Mouse (Mus musculus) inflammation-experienced regulatory T-cells, adult 6 months (primary cell): ENCODE results near the gene Cnpy2. TPM values are rescaled to one million over a fixed set of nuclear protein-coding genes. Genes with fewer than 3 reads are reported as not detected.
"Not testable (repeated sequence)": the region's sequence is repeated elsewhere in the genome, so short reads cannot be mapped to it uniquely, and the experiment has no call there.

Experiments used
- ATAC-seq: one replicate; pipeline ENCODE4 v1.8.0; 2017
- polyA plus RNA-seq, 3 experiments: library from polyadenylated mRNA; unstranded; fragments of 100-300 nt; shearing (Covaris generic); gene quantifications; one replicate each; pipeline ENCODE4 v1.2.1; 2017

The Cnpy2 gene
- polyA plus RNA-seq: 100 to 1,000 TPM; 101 to 106 (median 102) TPM

- peak; percentile 78 for ATAC-seq
Measured at GRCm38 (mm10) chr10:128322141-128323108, at the start of gene Cnpy2. Cnpy2 (plus strand) TSS chr10:128322459.

GRCm38 (mm10) chr10:128272819-128273439, 49.3 kb upstream of the Cnpy2 start:
- ATAC-seq: not testable (repeated sequence)

DNA sequence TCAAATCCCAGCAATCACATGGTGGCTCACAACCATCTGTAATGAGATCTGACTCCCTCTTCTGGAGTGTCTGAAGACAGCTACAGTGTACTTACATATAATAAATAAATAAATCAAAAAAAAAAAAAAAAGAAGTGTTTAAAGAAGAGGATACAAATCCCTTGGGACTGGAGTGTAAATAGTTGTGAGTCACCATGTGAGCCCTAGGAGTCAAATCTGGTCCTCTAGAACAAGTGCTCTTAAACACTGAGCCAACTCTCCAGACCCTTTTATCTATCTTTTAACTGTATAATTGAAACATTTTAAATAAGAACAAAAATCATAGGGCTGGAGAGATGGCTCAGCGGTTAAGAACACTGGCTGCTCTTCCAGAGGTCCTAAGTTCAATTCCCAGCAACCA, 46.9 kb upstream of the Cnpy2 start:
- not testable (repeated sequence) for ATAC-seq

GRCm38 (mm10) chr10:128278158-128278557, 44.1 kb upstream of the Cnpy2 start:
- ATAC-seq: no peak

DNA sequence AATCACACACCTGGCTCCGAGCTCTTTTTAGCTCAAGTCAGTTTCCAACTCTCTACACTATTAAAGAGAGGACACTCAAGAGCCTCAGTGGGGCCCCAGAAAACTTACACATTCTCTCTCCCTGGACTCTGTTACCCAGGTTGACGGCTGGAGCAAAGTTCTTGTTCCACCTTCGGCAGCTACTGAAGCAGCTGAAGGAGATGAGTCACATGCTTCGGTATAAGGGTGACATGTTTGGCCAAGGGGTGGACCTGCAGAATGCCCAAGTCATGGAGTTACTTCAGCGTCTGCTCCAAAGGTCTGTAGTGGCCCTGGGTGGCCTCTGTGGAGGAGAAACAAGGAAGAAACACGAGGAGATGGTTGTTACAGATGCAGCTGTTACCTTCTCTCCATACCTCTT, 41.3 kb upstream of the Cnpy2 start:
- ATAC-seq: no peak

- no peak for ATAC-seq
Measured at GRCm38 (mm10) chr10:128281682-128282081, 40.6 kb upstream of the Cnpy2 start.

DNA sequence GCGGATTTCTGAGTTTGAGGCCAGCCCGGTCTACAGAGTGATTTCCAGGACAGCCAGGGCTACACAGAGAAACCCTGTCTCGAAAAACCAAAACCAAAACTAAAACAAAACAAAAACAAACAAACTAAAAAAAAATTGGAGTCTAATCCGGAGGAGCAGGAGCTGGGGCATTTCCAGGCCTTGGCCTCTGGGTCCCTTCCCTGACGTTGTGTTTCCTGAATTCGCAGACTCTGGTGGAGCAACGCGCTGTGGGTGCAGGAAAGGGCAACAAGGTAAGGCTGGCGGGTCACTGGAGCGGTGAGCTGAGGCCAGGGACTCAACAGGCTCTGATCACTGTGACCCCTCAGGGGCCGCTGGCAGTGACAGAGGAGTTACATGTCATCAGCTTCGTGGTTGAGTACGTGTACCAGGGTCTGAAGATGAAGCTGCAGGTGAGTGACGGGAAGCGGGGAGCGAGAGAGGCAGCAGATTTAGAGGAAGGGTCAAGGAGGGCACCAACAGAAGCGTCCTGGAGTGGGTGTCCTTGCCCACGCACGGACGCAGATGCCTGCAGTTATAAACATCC, 39.3 kb upstream of the Cnpy2 start:
- no peak for ATAC-seq

- ATAC-seq: no peak
Measured at GRCm38 (mm10) chr10:128283604-128284579, 38.4 kb upstream of the Cnpy2 start.

DNA sequence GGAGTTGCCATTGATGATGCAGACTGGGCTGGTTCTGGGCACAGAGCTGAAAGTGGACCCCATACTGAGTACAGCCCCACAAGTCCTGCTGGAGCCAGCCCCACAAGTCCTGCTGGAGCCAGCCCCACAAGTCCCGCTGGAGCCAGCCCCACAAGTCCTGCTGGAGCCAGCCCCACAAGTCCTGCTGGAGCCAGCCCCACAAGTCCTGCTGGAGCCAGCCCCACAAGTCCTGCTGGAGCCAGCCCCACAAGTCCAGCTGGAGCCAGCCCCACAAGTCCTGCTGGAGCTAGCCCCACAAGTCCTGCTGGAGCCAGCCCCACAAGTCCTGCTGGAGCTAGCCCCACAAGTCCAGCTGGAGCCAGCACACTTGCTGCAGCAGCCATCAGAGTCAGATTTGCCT, 31.7 kb upstream of the Cnpy2 start:
- ATAC-seq: not testable (repeated sequence)

DNA sequence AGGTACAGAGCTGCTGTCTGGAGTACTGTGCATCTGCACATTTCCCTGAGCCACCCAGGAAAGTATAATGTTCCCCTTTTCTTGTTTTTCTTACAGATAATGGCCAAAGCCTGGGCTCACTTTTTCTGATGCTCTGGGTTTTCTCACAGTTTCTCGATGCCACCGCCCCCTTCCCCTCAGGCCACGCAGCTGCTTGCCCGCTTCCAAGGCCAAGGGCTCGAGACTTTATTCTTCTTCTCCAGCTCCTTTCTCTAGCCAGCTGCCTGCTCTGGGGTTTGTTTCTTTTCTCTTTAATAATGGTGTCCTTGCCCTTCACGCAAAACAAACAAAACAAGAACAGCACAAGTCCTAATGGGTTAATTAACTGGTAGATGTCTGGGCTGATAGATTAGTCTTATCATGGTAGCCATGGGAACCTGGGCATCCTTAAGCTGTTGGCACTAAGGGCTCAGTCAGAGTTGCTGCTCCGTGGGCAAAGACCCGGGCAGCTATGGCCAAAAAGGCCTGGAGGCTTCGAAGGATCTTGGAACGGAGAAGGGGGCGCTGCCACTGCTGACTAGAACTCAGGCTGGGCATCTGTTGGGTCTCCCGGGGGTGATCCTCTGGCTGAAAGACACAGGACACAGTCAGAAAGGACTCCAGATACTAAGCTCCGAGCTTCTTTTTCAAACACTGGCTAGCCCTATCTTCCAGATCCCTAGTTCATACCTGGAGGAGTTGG, 25.7 kb upstream of the Cnpy2 start:
- no peak for ATAC-seq

DNA sequence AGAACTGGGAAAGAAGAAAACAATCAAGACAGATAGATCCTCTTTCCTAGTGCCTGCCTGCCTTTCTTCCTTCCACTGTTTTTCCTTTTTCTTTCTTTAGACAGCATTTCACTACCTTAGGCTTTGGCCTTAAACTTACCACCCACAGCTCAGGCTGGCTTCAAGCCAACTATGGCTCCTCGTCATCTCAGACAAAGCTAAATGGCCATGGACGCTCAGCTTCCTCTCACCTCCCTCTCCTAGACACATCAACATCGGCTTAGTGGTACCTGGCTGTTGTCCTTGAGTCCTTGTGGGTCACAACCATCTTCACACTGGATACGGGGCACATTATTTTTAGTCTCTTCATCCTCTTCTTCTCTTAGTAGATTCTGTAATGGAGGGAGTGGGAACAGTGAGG, 25.0 kb upstream of the Cnpy2 start:
- no peak for ATAC-seq

GRCm38 (mm10) chr10:128297622-128298021, 24.6 kb upstream of the Cnpy2 start:
- ATAC-seq: no peak

DNA sequence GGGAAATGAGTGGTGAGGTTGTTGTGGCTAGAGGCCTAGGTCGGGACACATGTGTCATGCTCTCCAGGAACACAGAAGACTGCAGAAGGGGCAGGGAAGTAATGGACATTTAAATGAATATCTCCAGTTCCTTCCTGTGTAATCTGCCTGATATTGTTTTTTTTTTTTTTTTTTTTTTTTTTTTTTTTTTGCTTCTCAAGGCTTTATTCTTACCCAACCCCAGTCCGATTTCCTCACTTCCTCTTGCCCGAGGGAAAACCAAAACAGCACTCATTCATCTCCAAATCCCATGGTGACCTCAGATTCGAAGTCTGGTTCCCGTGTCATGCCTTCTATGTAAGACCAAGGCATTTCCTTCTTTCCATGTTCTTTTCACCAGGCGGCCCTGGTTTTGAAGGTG, 24.0 kb upstream of the Cnpy2 start:
- no peak for ATAC-seq

DNA sequence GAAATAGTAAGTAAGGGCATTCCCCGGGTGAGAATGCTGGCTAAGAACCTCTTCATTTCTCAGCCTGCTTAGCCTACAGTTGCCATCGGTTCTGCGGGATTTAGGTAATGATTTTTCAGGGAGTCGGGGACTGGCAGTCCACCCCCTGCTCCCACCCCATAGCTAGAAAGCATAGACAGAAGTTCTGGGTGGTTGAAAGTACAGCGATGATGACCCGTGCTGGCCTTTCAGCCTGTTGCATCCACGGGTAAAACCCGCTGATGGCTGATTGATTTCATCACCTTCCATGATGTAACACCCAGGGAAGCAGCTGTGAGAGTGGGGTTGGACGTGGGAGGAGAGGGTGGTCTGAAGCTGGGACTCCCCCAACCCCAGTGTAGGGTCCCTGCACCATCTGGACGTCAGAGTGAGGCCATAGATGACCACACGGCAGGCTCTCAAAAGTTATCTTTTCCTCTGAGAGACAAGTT, 23.5 kb upstream of the Cnpy2 start, which contains the start of gene Il23a:
Il23a (minus strand) TSS at position 51 of the 470 bp plus-strand sequence.
- ATAC-seq: no peak

DNA sequence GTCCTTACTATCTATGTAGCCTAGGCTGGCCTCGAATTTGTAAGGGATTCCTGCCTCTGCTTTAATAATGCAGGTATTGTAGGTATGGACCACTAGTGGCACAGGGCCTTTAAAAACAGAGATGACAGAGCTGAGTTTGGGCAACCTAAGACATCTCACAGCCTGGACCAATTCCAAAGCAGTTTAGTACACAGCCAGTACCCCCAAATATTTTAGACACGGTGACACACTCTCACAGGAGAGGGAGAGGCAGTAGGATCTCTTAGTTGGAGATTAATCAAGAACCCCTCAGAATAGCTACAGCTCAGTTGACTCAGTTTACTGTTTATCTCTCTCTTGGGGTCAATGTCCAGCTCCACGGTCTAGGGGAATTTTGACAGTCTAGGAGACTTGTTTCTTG, 19.9 kb upstream of the Cnpy2 start:
- no peak for ATAC-seq

DNA sequence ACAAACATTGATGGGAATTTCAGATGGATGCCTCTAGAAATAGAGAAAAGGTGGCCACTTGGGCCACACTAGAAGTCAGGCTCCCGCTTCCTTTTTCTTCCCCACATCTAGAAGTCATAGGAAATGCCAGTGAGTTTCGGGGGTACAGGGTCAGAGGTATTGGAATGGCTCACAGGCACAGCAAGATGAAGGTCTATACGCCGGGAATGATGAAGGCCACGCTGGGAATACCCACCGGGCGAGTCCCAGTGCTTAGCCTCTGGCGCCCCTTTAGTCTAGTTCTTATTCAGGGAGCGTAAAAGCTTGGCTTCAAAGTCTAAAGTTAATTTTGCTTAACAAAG, 19.5 kb upstream of the Cnpy2 start:
- peak; percentile 2 for ATAC-seq

- ATAC-seq: peak; percentile 99
Measured at GRCm38 (mm10) chr10:128303126-128304021, 18.9 kb upstream of the Cnpy2 start, which contains the start of gene Pan2. Pan2 (plus strand) TSS chr10:128303335.

GRCm38 (mm10) chr10:128309654-128310053, 12.6 kb upstream of the Cnpy2 start:
- ATAC-seq: no peak

DNA sequence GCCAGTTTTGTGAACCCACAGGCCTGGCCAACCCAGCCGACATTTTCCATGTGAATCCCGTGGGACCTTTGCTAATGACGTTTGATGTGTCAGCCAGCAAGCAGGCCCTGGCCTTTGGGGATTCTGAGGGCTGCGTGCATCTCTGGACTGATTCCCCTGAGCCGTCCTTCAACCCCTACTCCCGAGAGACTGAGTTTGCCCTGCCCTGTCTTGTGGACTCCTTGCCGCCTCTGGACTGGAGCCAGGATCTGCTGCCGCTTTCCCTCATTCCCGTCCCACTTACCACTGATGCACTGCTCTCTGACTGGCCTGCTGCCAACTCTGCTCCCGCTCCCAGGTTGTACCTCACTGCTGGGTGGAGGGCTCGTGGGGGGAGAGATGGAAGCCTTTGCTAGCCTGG, 12.1 kb upstream of the Cnpy2 start:
- no peak for ATAC-seq

- ATAC-seq: no peak
Measured at GRCm38 (mm10) chr10:128310902-128311301, 11.4 kb upstream of the Cnpy2 start.
